Mouse (Mus musculus): ENCODE results near the gene Pik3ap1.

- TF ChIP-seq POLR2A (IDR thresholded peaks at IDR 0.05; ENCODE audit: low read depth, low read length) (no peak), CTCF (IDR thresholded peaks at IDR 0.05; ENCODE audit: extremely low read depth, insufficient read depth, insufficient read length, insufficient replicate concordance) (no peak)
Measured at GRCm38 (mm10) chr19:41365570-41365969, 19.3 kb downstream of the Pik3ap1 start.

All from spleen, adult 2 months (tissue).